Mouse (Mus musculus) heart, embryonic 12.5 days (tissue): ENCODE measurements around the gene Serpine2. TPM values are rescaled to one million over a fixed set of nuclear protein-coding genes. Genes with fewer than 3 reads are reported as not detected.

ENCODE experiments used
- ATAC-seq: fragments of 200-750 bp; cut with Nextera tagmentation; 2 replicates; pipeline ENCODE4 v1.8.0; 2017; ENCODE audit warnings: moderate TSS enrichment, moderate library complexity; ENCODE audit not compliant: insufficient number of reproducible peaks, low FRiP score
- H3K27ac ChIP-seq: fragments of 300-500 bp; sonication (generic); 2 replicates; pipeline ENCODE4 v1.5.1; 2016; ENCODE audit warnings: mild to moderate bottlenecking, moderate library complexity; ENCODE audit not compliant: poor library complexity, severe bottlenecking
- H3K27me3 ChIP-seq: fragments of 300-500 bp; sonication (generic); replicated peaks from 2 replicates; pipeline ENCODE4 v1.6.1; 2016; ENCODE audit warnings: mild to moderate bottlenecking, moderate library complexity
- H3K36me3 ChIP-seq: fragments of 300-500 bp; sonication (generic); 2 replicates; pipeline ENCODE4 v1.6.1; 2016; ENCODE audit warnings: mild to moderate bottlenecking, moderate library complexity
- H3K4me1 ChIP-seq: fragments of 300-500 bp; sonication (generic); replicated peaks from 2 replicates; pipeline ENCODE4 v1.6.1; 2016; ENCODE audit warnings: mild to moderate bottlenecking
- H3K4me2 ChIP-seq: fragments of 300-500 bp; sonication (generic); 2 replicates; pipeline ENCODE4 v1.6.1; 2016; ENCODE audit warnings: mild to moderate bottlenecking, moderate library complexity
- H3K4me3 ChIP-seq: fragments of 300-500 bp; sonication (generic); 2 replicates; pipeline ENCODE4 v1.5.1; 2016; ENCODE audit warnings: mild to moderate bottlenecking
- H3K9ac ChIP-seq: fragments of 300-500 bp; sonication (generic); 2 replicates; pipeline ENCODE4 v1.6.1; 2016; ENCODE audit warnings: mild to moderate bottlenecking, moderate library complexity
- H3K9me3 ChIP-seq: fragments of 300-500 bp; sonication (generic); replicated peaks from 2 replicates; pipeline ENCODE4 v1.6.1; 2016; ENCODE audit warnings: mild to moderate bottlenecking, moderate library complexity
- WGBS: fragments of 180-500 bp; shearing (Covaris S2); methylation state at CpG from one replicate; pipeline ENCODE4 v1.1.7; 2016; 5-methylcytosine and 5-hydroxymethylcytosine counted together
- polyA plus RNA-seq: library from polyadenylated mRNA; unstranded; fragments of >200 nt; fragmentation: Nextera tagmentation; extraction: Ambion mirVana; gene quantifications from 2 replicates; pipeline ENCODE4 v1.2.1, GENCODE M21; 2016

Gene Serpine2
- polyA plus RNA-seq, 1 experiment from 2014 or later: 171 TPM

DNA sequence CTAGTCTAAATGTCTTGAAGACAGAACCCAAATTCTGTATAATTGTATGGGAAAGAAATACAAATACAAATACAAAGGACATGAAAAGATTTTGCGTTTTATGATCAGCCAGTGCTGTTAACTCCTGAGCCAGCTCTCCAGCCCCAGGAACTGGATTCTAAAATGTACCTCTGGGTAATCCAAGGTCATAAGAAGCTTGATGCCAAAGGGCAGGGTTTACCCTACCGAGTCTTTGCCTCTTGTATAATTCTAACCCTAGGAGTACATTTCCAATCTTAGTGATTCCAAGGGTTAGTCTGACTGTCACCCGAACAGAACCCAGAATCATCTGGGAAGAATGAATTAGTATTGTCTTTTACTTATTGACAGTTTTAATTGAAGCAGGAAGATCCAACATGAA, 45.5 kb downstream of the Serpine2 start:
- no peaks in the 10 kb centered on the region for H3K27me3 ChIP-seq
- 84% methylated on average over 3 of the region's 3 CpGs for WGBS
- H3K4me1 ChIP-seq: no peaks in the 10 kb centered on the region
- no peak overlapping the region for H3K9ac ChIP-seq
- H3K27ac ChIP-seq: no peak overlapping the region
- no peak for ATAC-seq
- H3K36me3 ChIP-seq: peaks cover 40% of the 10 kb centered on the region
- H3K4me3 ChIP-seq: no peak overlapping the region
- H3K9me3 ChIP-seq: no peaks in the 10 kb centered on the region
- H3K4me2 ChIP-seq: no peak overlapping the region

DNA sequence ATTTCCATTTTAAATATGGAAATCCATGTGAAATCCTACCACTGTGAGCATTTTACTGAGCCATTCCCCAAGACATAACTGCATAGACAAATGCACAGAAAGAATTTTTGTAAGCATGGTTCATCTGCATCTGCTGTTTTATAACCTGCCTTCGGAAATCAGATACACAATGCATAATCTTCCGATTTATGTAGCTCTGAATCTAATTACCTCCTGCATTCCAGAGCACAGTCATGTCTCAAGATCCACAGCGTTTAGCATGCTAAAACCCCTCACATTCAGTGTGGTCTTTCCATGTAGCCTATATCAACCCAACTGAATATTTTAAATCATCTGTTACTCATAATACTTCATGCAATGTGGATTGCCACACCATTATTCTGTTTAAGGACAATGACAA, 51.5 kb downstream of the Serpine2 start:
- Histone ChIP-seq H3K27ac (no peak overlapping the region), H3K36me3 (peaks cover 29% of the 10 kb centered on the region), H3K4me1 (peaks cover 17% of the 10 kb centered on the region), H3K4me3 (no peak overlapping the region), H3K9ac (no peak overlapping the region), H3K9me3 (no peaks in the 10 kb centered on the region), H3K4me2 (no peak overlapping the region), H3K27me3 (no peaks in the 10 kb centered on the region)
- 76% methylated on average over 3 of the region's 3 CpGs for WGBS
- ATAC-seq: no peak

DNA sequence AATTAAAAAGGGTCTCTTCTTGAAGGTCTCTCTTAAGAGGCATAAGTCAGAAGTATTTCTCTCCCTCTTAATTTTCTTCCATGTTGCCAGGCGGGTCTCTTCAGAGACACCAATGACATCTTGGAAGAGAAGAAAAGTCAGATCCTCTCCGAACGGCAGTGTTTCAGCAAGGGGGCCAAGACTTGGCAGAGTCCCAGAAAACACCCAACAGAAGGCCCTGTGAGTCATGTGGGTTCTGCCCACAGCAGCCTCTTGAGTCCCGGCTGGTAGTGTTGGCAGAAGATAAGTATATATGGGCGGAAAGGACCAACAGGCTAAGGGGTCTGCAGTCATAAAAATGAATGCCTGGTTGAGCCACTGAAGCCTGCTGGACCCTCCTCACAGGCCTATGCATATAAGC, 54.1 kb downstream of the Serpine2 start:
- ATAC-seq: no peak
- no peak overlapping the region for H3K9ac ChIP-seq
- peaks cover 21% of the 10 kb centered on the region for H3K4me1 ChIP-seq
- 39% methylated on average over 5 of the region's 5 CpGs for WGBS
- H3K4me3 ChIP-seq: no peak overlapping the region
- H3K27ac ChIP-seq: no peak overlapping the region
- peaks cover 11% of the 10 kb centered on the region for H3K36me3 ChIP-seq
- H3K4me2 ChIP-seq: no peak overlapping the region
- H3K9me3 ChIP-seq: no peaks in the 10 kb centered on the region
- no peaks in the 10 kb centered on the region for H3K27me3 ChIP-seq

DNA sequence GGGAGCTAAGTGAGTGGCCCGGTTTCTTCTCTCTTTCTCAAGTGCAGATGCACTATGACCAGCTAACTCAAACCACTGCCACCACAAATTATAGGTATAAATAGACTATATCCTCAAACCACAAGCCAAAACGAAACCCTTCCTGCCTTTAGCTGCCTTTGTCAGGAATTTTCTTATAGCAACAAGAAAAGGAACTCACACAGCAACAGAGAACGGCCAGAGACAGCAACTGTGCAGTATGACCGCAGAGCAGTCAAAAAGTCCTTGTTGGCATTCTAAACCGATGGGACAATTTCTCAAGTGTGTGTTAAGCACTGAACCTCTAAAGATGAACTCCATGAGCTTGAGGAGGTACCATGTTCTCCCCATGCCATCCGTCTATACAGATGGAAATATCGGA, 57.4 kb downstream of the Serpine2 start:
- Histone ChIP-seq H3K9me3 (no peaks in the 10 kb centered on the region), H3K4me2 (no peak overlapping the region), H3K36me3 (peaks cover 17% of the 10 kb centered on the region), H3K27me3 (no peaks in the 10 kb centered on the region), H3K27ac (no peak overlapping the region), H3K4me1 (peaks cover 13% of the 10 kb centered on the region), H3K9ac (no peak overlapping the region), H3K4me3 (no peak overlapping the region)
- ATAC-seq: no peak
- WGBS: 82% methylated on average over 7 of the region's 7 CpGs

GRCm38 (mm10) chr1:79802858-79803427, 58.0 kb downstream of the Serpine2 start:
- Histone ChIP-seq H3K4me2 (no peak overlapping the region), H3K4me3 (no peak overlapping the region), H3K27ac (no peak overlapping the region), H3K27me3 (no peaks in the 10 kb centered on the region), H3K9ac (no peak overlapping the region), H3K4me1 (peaks cover 13% of the 10 kb centered on the region), H3K36me3 (peaks cover 17% of the 10 kb centered on the region), H3K9me3 (no peaks in the 10 kb centered on the region)
- ATAC-seq: no peak
- 59% methylated on average over 11 of the region's 11 CpGs for WGBS

GRCm38 (mm10) chr1:79797084-79797483, 63.9 kb downstream of the Serpine2 start:
- ATAC-seq: no peak
- Histone ChIP-seq H3K4me2 (no peak overlapping the region), H3K27me3 (no peaks in the 10 kb centered on the region), H3K4me1 (0 out of 2 replicates have a peak, but pooled peaks cover 3% of the 10 kb centered on the region), H3K9me3 (no peaks in the 10 kb centered on the region), H3K4me3 (no peak overlapping the region), H3K27ac (no peak overlapping the region), H3K36me3 (peaks cover 25% of the 10 kb centered on the region), H3K9ac (no peak overlapping the region)
- WGBS: 50% methylated on average over 3 of the region's 3 CpGs

DNA sequence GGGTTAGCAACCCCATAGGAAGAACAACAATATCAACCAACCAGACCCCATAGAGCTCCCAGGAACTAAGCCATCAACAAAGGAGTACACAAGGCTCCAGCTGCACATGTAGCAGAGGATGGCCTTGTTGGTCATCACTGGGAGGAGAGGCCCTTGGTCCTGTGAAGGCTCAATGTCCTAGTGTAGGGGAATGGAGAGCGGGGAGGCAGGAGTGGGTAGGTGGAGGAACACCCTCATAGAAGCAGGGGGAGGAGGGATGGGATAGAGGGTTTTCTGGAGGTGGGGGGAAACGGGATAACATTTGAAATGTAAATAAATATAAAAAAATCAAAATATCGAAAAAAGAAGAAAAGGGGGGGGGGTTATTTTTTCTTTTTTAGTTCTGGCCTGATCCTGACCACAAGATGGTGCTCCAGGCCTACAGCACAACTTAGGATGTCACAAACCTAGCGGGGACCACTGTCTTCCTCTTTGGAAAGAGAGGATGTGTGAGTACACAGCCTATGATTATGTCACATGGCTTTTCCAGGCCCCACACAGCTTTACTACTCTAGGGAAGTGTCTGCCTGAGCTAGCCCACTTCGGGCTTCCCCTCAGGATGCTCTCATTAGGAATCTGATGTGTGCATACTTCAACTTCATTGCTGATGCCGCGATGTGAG, 74.6 kb downstream of the Serpine2 start:
- Histone ChIP-seq H3K4me3 (no peak overlapping the region), H3K27ac (no peak overlapping the region), H3K4me2 (no peak overlapping the region), H3K4me1 (no peaks in the 10 kb centered on the region), H3K36me3 (peaks cover 13% of the 10 kb centered on the region), H3K9me3 (no peaks in the 10 kb centered on the region), H3K9ac (no peak overlapping the region), H3K27me3 (no peaks in the 10 kb centered on the region)
- ATAC-seq: no peak
- 53% methylated on average over 7 of the region's 7 CpGs for WGBS

GRCm38 (mm10) chr1:79782433-79782832, 78.5 kb downstream of the Serpine2 start:
- Histone ChIP-seq H3K27ac (no peak overlapping the region), H3K36me3 (peaks cover 48% of the 10 kb centered on the region), H3K27me3 (no peaks in the 10 kb centered on the region), H3K9me3 (no peaks in the 10 kb centered on the region), H3K4me1 (peaks cover 3% of the 10 kb centered on the region; the same call in 1 of the 2 replicates), H3K9ac (no peak overlapping the region), H3K4me2 (no peak overlapping the region), H3K4me3 (no peak overlapping the region)
- ATAC-seq: no peak
- WGBS: 82% methylated on average over 3 of the region's 3 CpGs

DNA sequence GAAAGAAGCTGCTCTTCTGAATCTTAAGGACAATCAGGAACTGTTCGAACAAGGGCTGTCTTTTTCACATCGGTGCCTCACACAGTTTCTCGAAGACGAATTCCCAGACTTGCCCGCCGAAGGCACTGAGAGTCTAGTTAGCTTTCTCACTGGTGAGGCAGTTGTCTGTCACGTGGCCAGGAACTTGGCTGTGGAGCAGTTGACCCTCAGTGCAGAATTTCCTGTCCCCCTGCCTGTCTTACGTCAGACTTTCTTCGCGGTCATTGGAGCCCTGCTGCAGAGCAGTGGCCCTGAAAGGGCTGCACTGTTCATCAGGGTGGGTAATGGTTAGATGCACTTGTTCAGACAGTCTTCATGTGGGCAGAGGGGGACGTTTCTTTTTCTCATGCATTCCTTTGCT, 83.0 kb downstream of the Serpine2 start:
- peaks cover 6% of the 10 kb centered on the region; the same call in 1 of the 2 replicates for H3K4me1 ChIP-seq
- H3K36me3 ChIP-seq: peaks cover 48% of the 10 kb centered on the region
- ATAC-seq: no peak
- no peak overlapping the region for H3K4me3 ChIP-seq
- H3K27me3 ChIP-seq: no peaks in the 10 kb centered on the region
- H3K27ac ChIP-seq: no peak overlapping the region
- H3K9me3 ChIP-seq: no peaks in the 10 kb centered on the region
- 80% methylated on average over 11 of the region's 11 CpGs for WGBS
- H3K9ac ChIP-seq: no peak overlapping the region
- H3K4me2 ChIP-seq: no peak overlapping the region

- Histone ChIP-seq H3K4me1 (peaks cover 6% of the 10 kb centered on the region; the same call in 1 of the 2 replicates), H3K9me3 (no peaks in the 10 kb centered on the region), H3K4me3 (peak within 1 kb of the TSS; percentile 88), H3K27me3 (no peaks in the 10 kb centered on the region), H3K9ac (peak within 1 kb of the TSS; percentile 85), H3K27ac (peak within 1 kb of the TSS; percentile 75), H3K4me2 (peak within 1 kb of the TSS; percentile 68), H3K36me3 (peaks cover 31% of the 10 kb centered on the region)
- under 1% methylated on average over 38 of the region's 38 CpGs for WGBS
- peak; percentile 99 for ATAC-seq
Observed at GRCm38 (mm10) chr1:79775927-79776458, 85.0 kb downstream of the Serpine2 start, which contains the start of the genes Mrpl44 and Wdfy1. TSS of gene Mrpl44 (plus strand) at chr1:79776018. TSS of gene Wdfy1 (minus strand) at chr1:79776143.

- 78% methylated on average over 4 of the region's 4 CpGs for WGBS
Observed at GRCm38 (mm10) chr1:79774164-79774780, 86.7 kb downstream of the Serpine2 start.

More at GRCm38 (mm10) chr1:79774164-79774780, 86.7 kb downstream of the Serpine2 start:
- H3K4me1 ChIP-seq: peaks cover 6% of the 10 kb centered on the region; the same call in 1 of the 2 replicates
- H3K36me3 ChIP-seq: peaks cover 15% of the 10 kb centered on the region
- no peak for ATAC-seq
- no peak overlapping the region for H3K4me3 ChIP-seq
- H3K9me3 ChIP-seq: no peaks in the 10 kb centered on the region
- no peaks in the 10 kb centered on the region for H3K27me3 ChIP-seq
- no peak overlapping the region for H3K9ac ChIP-seq
- H3K27ac ChIP-seq: no peak overlapping the region
- H3K4me2 ChIP-seq: no peak overlapping the region
